Mouse (Mus musculus): ENCODE measurements around the gene Fam24a.

DNA sequence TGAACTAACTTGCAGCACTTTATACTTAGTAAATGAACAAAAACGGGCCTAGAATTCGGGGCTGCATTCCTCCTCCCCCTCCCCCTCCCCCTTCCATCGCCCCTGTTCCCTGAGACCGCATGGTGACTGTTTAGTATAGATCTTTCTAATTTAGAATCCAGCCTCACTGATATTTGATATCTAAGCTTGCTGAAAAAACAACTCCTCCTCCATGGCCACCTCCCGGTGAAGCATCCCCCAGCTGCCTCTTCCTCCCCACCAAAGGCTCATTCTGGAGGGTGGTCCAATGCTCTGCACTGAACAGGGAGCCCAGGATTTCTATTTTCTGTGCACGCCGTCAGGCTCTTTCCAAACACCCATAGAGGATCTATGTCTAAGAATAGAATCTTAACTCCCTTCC lies 15.3 kb upstream of the Fam24a start:
- TF ChIP-seq GATA1 (IDR thresholded peaks at IDR 0.05; ENCODE audit: borderline replicate concordance, low read length) (no peak), FLI1 (IDR thresholded peaks at IDR 0.05; ENCODE audit: low read length) (no peak)

All from megakaryocyte, embryonic 14.5 days (primary cell).